Mouse (Mus musculus) CD4-positive, CD25-positive, alpha-beta regulatory T cell (primary cell): ENCODE results near the gene Serpinb6a. TPM values are rescaled to one million over a fixed set of nuclear protein-coding genes. Genes with fewer than 3 reads are reported as not detected.

ENCODE experiments used
- polyA plus RNA-seq: library from polyadenylated mRNA; unstranded; fragments of 100-300 nt; shearing (Covaris generic); gene quantifications from one replicate; pipeline ENCODE4 v1.2.1, GENCODE M21; 2017

The Serpinb6a gene
- polyA plus RNA-seq, result 54.1 TPM

DNA sequence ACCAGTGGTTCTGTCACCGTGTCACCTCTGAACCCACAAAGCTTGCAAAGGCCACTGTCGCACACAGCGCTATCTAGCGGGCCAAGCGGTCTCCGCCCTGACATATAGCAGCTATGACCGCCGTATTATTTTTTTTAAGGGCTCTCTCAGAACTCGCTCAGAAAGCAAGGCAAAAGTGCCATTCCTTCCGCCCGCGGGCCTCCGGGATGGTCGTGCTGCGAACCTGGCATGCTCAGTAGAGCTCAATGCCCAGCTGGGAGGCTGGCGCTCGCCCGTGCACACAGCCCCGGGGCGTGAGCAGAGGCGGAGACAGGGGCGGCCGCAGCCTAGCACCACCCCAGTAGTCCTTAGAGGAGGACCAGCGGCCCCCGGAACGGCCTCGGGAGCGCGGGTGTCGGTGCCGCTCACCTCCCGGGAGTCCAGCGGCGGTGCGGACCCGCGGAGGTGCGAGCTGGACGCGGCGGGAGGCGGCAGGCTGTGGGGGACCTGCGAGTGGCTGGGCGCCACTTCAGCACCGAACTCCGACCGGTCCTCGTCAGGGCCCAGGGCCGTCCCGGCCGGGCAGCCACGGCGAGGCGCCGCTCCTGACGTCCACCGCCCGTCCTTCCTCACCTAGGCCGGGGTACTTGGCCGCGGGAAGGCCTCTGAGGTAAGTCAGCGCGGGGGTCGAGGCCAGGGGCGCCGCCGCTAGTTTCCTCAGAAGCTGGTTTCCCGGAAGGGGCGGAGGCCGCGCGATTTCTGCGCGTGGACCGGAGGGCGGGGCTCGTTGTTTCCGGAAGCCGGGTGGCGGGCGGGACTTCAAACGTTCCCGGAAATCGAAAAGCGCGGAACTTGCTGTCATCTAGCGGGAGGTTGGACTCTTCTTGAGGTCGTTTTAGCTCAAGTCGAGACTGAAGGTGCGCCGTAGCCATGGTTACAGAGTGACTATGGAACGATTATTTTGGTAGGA is at the start of gene Serpinb6a, which contains the start of gene Ripk1:
Gene Serpinb6a (minus strand): TSS at position 737 of the 949 bp plus-strand sequence.
Gene Ripk1 (plus strand): TSS at position 306 of the 949 bp plus-strand sequence.

DNA sequence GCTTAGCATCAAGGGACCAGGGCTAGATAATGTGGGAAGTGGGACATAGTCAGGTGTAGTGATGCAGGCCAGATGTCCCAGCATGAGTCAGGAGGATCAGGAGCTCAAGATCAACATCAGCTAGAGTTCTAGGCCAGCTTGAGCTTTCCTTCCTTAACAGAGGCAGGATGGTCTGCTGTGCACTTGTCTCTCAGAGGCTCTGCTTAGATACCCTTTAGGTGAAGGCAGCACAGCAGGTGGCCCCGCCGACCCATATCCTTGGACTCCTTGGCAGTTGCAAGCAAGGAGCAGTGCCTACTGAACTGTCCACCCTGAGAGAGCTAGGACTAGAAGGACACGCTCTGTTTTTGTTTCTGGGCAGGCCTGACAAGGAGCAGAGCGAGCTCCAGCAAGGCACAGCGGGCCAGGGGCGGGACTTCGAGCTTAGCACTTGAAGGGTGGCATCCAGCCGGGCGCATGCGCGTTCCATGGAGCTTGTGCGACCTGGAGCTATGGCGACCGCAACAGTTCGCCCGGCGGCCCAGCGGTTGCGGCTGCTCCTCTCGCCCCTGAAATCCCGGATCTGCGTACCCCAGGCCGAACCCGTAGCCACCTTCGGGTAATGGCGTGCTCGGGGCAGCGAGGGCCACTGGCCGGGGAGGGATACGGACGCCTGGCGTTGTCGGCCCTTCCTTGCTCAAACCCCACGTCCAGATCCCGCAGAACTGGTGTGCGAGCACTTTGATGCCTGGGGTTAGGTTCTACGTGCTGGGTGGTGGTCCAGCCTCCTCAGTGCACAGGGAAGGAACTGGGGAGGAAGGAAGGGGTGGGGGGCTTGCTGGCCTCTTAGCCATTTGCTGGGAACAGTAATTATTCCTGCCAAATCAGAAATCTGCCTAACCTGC is 34.8 kb upstream of the Serpinb6a start, which contains the start of gene Bphl:
Gene Bphl (plus strand): TSS at position 426 of the 884 bp plus-strand sequence.

DNA sequence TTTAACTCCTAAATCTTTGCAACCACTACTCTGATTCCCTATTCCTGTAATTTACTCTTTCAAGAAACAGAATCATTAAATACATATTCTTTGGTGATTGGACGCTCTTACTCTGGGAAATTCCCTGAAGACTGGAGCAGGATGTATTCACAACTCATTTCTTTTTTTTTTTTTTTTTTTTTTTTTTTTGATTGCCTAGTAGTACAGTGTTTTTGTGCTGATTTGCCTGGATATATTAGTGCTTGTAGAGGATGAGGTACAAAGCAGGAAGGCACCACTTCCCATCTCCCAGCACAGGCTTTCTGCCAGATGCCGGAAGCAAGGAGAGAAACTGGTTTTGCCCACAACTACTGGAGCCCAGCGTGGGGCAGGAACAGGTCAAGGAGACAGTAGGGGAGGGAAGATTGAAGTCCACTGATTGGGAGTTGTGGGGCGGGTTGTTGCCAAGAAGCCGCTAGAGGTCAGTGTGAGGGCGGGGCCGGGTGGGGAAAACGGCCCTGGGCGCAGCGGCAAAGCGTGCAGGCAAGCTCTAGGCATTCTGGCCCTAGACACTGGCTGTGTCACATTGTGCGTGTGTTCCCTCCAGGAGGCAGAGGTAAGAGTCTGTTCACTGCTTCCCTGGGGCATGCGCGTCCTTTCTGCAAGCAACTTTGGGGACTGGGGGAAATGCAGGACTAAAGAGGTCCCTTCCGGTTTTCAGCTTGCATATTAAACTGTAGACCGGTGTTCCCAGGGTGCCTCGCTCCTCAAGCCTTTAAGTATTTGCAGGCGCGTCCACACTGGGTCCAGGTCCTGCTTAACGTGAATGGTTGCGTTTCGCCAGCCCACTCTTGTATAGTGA is 38.2 kb downstream of the Serpinb6a start, which contains the start of gene Nqo2:
Gene Nqo2 (plus strand): TSS at position 482 of the 841 bp plus-strand sequence.

DNA sequence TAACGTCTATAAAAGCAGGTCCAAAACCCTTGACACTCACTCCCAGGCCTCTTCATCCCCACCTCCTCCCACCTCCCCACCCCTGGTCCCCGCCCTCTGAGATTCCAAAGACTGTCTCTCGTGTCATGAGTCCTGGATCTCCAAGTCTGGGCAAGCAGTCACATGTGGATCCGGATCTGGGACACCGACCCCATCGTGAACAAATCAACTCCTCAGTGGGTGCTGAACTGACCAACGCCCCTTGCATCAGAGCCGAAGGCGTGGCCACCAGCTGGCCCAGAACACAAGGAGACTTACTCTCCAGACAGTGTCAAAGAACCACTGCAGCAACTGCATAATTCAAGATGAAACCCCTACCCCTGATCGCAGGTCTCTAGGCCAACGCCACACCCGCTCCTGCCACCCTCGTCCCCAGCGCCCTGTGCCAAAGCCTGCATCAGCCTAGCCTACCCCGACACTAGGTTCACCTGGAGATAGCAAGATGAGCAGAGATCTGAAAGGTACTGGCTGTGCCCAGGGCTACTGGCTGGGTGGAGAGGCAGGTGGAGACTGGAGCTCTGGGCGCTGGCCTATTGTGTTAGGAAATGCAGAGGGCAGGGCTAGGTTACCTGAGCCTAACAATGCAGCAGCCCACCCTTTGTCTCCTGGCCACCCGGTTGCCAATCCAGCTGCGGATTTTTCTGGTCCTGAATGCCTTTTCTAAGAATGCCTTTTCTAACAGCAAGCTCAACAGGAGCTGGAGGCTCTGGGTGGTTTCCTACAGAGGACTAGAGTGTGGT is 97.2 kb downstream of the Serpinb6a start, which contains the start of gene Serpinb6c:
Gene Serpinb6c (minus strand): TSS at position 533 of the 779 bp plus-strand sequence.

Other genes starting within 250 kb of the Serpinb6a start
- gene Serpinb6e, start 159.4 kb downstream of the Serpinb6a start, polyA plus RNA-seq, result not detected
- gene Serpinb6c, start 97.1 kb downstream of the Serpinb6a start, polyA plus RNA-seq, result not detected
- 9.1 TPM for gene Nqo2, start 38.1 kb downstream of the Serpinb6a start, polyA plus RNA-seq
- gene Ripk1, start 431 bp downstream of the Serpinb6a start, polyA plus RNA-seq, result 70.0 TPM
- gene Bphl, start 34.8 kb upstream of the Serpinb6a start, polyA plus RNA-seq, result 44.8 TPM
- 41.7 TPM for gene Tubb2a, start 75.2 kb upstream of the Serpinb6a start, polyA plus RNA-seq
- 3.4 TPM for gene Tubb2b, start 127.7 kb upstream of the Serpinb6a start, polyA plus RNA-seq
- 72.6 TPM for gene Psmg4, start 160.2 kb upstream of the Serpinb6a start, polyA plus RNA-seq